Mouse (Mus musculus): ENCODE measurements around the gene Mpzl1. TPM values are rescaled to one million over a fixed set of nuclear protein-coding genes. Genes with fewer than 3 reads are reported as not detected.

Mpzl1 gene
- polyA plus RNA-seq, 1 experiment from 2014 or later, result 149 TPM

GRCm38 (mm10) chr1:165631136-165631535 lies 3.2 kb downstream of the Mpzl1 start:
- Histone ChIP-seq H3K36me3 (ENCODE audit: insufficient read depth, low read length) (no peaks in the 10 kb centered on the region), H3K4me1 (ENCODE audit: insufficient read depth, low read depth, low read length) (peaks cover 30% of the 10 kb centered on the region), H3K4me2 (replicated peaks; ENCODE audit: low read depth, low read length) (no peak overlapping the region), H3K27me3 (replicated peaks; ENCODE audit: insufficient read depth, low read length) (no peaks in the 10 kb centered on the region), H3K9me3 (ENCODE audit: low read length) (no peaks in the 10 kb centered on the region), H3K27ac (ENCODE audit: low read length) (peak overlapping the region; percentile 44; the same call in 1 of the 2 replicates), H3K4me3 (ENCODE audit: low read depth, low read length) (no peak overlapping the region), H3K9ac (replicated peaks; ENCODE audit: low read depth) (no peak overlapping the region)
- 58% methylated on average over 8 of the region's 8 CpGs for WGBS
- TF ChIP-seq CTCF (IDR thresholded peaks at IDR 0.05) (peak; percentile 33), EP300 (IDR thresholded peaks at IDR 0.05) (no peak)
- no peak for DNase-seq (ENCODE audit: low spot score)
- no peak for ATAC-seq

GRCm38 (mm10) chr1:165629975-165630374 lies 4.4 kb downstream of the Mpzl1 start:
- peaks cover 24% of the 10 kb centered on the region for H3K4me1 ChIP-seq (ENCODE audit: insufficient read depth, low read depth, low read length)
- no peak for TF ChIP-seq EP300 (IDR thresholded peaks at IDR 0.05)
- no peak for TF ChIP-seq CTCF (IDR thresholded peaks at IDR 0.05)
- no peaks in the 10 kb centered on the region for H3K9me3 ChIP-seq (ENCODE audit: low read length)
- ATAC-seq (no peak), DNase-seq (ENCODE audit: low spot score) (peak; percentile 50)
- peak overlapping the region; percentile 48 for H3K27ac ChIP-seq (ENCODE audit: low read length)
- no peak overlapping the region for H3K9ac ChIP-seq (replicated peaks; ENCODE audit: low read depth)
- WGBS, result 34% methylated on average over 8 of the region's 8 CpGs
- H3K36me3 ChIP-seq (ENCODE audit: insufficient read depth, low read length), result no peaks in the 10 kb centered on the region
- 0 out of 2 replicates have a peak overlapping the region, but pooled peaks have one; percentile 22 for H3K4me2 ChIP-seq (replicated peaks; ENCODE audit: low read depth, low read length)
- no peaks in the 10 kb centered on the region for H3K27me3 ChIP-seq (replicated peaks; ENCODE audit: insufficient read depth, low read length)
- no peak overlapping the region for H3K4me3 ChIP-seq (ENCODE audit: low read depth, low read length)

GRCm38 (mm10) chr1:165628603-165629002 lies 5.7 kb downstream of the Mpzl1 start:
- Histone ChIP-seq H3K36me3 (ENCODE audit: insufficient read depth, low read length) (no peaks in the 10 kb centered on the region), H3K4me1 (ENCODE audit: insufficient read depth, low read depth, low read length) (peaks cover 22% of the 10 kb centered on the region; the same call in 1 of the 2 replicates), H3K9ac (replicated peaks; ENCODE audit: low read depth) (no peak overlapping the region), H3K27ac (ENCODE audit: low read length) (no peak overlapping the region), H3K4me3 (ENCODE audit: low read depth, low read length) (no peak overlapping the region), H3K27me3 (replicated peaks; ENCODE audit: insufficient read depth, low read length) (no peaks in the 10 kb centered on the region), H3K9me3 (ENCODE audit: low read length) (no peaks in the 10 kb centered on the region), H3K4me2 (replicated peaks; ENCODE audit: low read depth, low read length) (no peak overlapping the region)
- ATAC-seq, result no peak
- 45% methylated on average over 1 of the region's 1 CpGs for WGBS
- no peak for DNase-seq (ENCODE audit: low spot score)
- TF ChIP-seq CTCF (IDR thresholded peaks at IDR 0.05) (no peak), EP300 (IDR thresholded peaks at IDR 0.05) (no peak)

GRCm38 (mm10) chr1:165625896-165626295 lies 8.4 kb downstream of the Mpzl1 start:
- Histone ChIP-seq H3K27ac (ENCODE audit: low read length) (no peak overlapping the region), H3K4me3 (ENCODE audit: low read depth, low read length) (no peak overlapping the region), H3K9ac (replicated peaks; ENCODE audit: low read depth) (no peak overlapping the region), H3K4me2 (replicated peaks; ENCODE audit: low read depth, low read length) (no peak overlapping the region), H3K4me1 (ENCODE audit: insufficient read depth, low read depth, low read length) (peaks cover 9% of the 10 kb centered on the region; the same call in 1 of the 2 replicates), H3K9me3 (ENCODE audit: low read length) (no peaks in the 10 kb centered on the region), H3K36me3 (ENCODE audit: insufficient read depth, low read length) (no peaks in the 10 kb centered on the region), H3K27me3 (replicated peaks; ENCODE audit: insufficient read depth, low read length) (no peaks in the 10 kb centered on the region)
- 72% methylated on average over 5 of the region's 5 CpGs for WGBS
- no peak for TF ChIP-seq CTCF (IDR thresholded peaks at IDR 0.05)
- TF ChIP-seq EP300 (IDR thresholded peaks at IDR 0.05), result no peak
- DNase-seq (ENCODE audit: low spot score) (no peak), ATAC-seq (no peak)

- no peaks in the 10 kb centered on the region for H3K9me3 ChIP-seq (ENCODE audit: low read length)
- 76% methylated on average over 5 of the region's 5 CpGs for WGBS
- no peaks in the 10 kb centered on the region for H3K36me3 ChIP-seq (ENCODE audit: insufficient read depth, low read length)
- ATAC-seq, result no peak
- peaks cover 4% of the 10 kb centered on the region; the same call in 1 of the 2 replicates for H3K4me1 ChIP-seq (ENCODE audit: insufficient read depth, low read depth, low read length)
- H3K4me3 ChIP-seq (ENCODE audit: low read depth, low read length), result no peak overlapping the region
- H3K9ac ChIP-seq (replicated peaks; ENCODE audit: low read depth), result no peak overlapping the region
- no peak overlapping the region for H3K4me2 ChIP-seq (replicated peaks; ENCODE audit: low read depth, low read length)
- DNase-seq (ENCODE audit: low spot score), result no peak
- TF ChIP-seq CTCF (IDR thresholded peaks at IDR 0.05), result no peak
- no peak for TF ChIP-seq EP300 (IDR thresholded peaks at IDR 0.05)
- H3K27me3 ChIP-seq (replicated peaks; ENCODE audit: insufficient read depth, low read length), result no peaks in the 10 kb centered on the region
- no peak overlapping the region for H3K27ac ChIP-seq (ENCODE audit: low read length)
These were observed 9.3 kb downstream of the Mpzl1 start for GRCm38 (mm10) chr1:165625058-165625457.

GRCm38 (mm10) chr1:165618201-165618624 lies 16.1 kb downstream of the Mpzl1 start:
- Histone ChIP-seq H3K4me2 (replicated peaks; ENCODE audit: low read depth, low read length) (no peak overlapping the region), H3K9me3 (ENCODE audit: low read length) (no peaks in the 10 kb centered on the region), H3K4me1 (ENCODE audit: insufficient read depth, low read depth, low read length) (peaks cover 6% of the 10 kb centered on the region; the same call in 1 of the 2 replicates), H3K36me3 (ENCODE audit: insufficient read depth, low read length) (no peaks in the 10 kb centered on the region), H3K4me3 (ENCODE audit: low read depth, low read length) (no peak overlapping the region), H3K27ac (ENCODE audit: low read length) (peak overlapping the region; percentile 90), H3K27me3 (replicated peaks; ENCODE audit: insufficient read depth, low read length) (no peaks in the 10 kb centered on the region), H3K9ac (replicated peaks; ENCODE audit: low read depth) (no peak overlapping the region)
- WGBS, result 43% methylated on average over 9 of the region's 9 CpGs
- TF ChIP-seq CTCF (IDR thresholded peaks at IDR 0.05), result no peak
- TF ChIP-seq EP300 (IDR thresholded peaks at IDR 0.05), result no peak
- peak; percentile 66 for ATAC-seq
- peak; percentile 77 for DNase-seq (ENCODE audit: low spot score)
